Mouse (Mus musculus): ENCODE measurements around the gene Cadm3. TPM values are rescaled to one million over a fixed set of nuclear protein-coding genes. Genes with fewer than 3 reads are reported as not detected.
"Not testable (repeated sequence)": the region's sequence is repeated elsewhere in the genome, so short reads cannot be mapped to it uniquely, and the experiment has no call there.

The Cadm3 gene
- total RNA-seq, 1 experiment: 0.85 TPM

GRCm38 (mm10) chr1:173315725-173316124 lies 51.8 kb downstream of the Cadm3 start:
- no peaks in the 10 kb centered on the region for H3K4me1 ChIP-seq (ENCODE audit: control insufficient read depth in 2 of 2, insufficient read depth in 2 of 2, low read length in 2 of 2, poor library complexity in 1 of 2)
- no peak overlapping the region for H3K9ac ChIP-seq (ENCODE audit: insufficient read depth, low read depth, low read length, poor library complexity, severe bottlenecking)
- TF ChIP-seq ZNF384 (IDR thresholded peaks at IDR 0.05; ENCODE audit: low read depth, low read length) (no peak), ZC3H11A (IDR thresholded peaks at IDR 0.05; ENCODE audit: borderline replicate concordance, low read depth, low read length) (no peak), HCFC1 (IDR thresholded peaks at IDR 0.05; ENCODE audit: borderline replicate concordance, insufficient read depth, low read length) (no peak), MAFK (IDR thresholded peaks at IDR 0.05; ENCODE audit: insufficient read depth, low read depth, low read length) (no peak), CHD2 (IDR thresholded peaks at IDR 0.05; ENCODE audit: low read depth, low read length) (no peak)
- no peak overlapping the region for H3K27ac ChIP-seq (ENCODE audit: insufficient read depth, low read depth, low read length, poor library complexity, severe bottlenecking)
- no peak for DNase-seq (ENCODE audit: low read depth, low spot score)
- H3K9me3 ChIP-seq (ENCODE audit: control insufficient read depth, insufficient read depth, low read depth, low read length): no peaks in the 10 kb centered on the region
- no peak overlapping the region for H3K4me3 ChIP-seq (ENCODE audit: insufficient read depth in 1 of 2, low read depth in 1 of 2, low read length in 2 of 2, poor library complexity in 1 of 2, severe bottlenecking in 1 of 2)
- in situ Hi-C loops (cut with MboI; ENCODE audit: low sequenced_read_pairs in 2 of 2, unreplicated experiment in 2 of 2): no loop called here
- no peaks in the 10 kb centered on the region for H3K36me3 ChIP-seq (ENCODE audit: control insufficient read depth, insufficient read depth, low read length, poor library complexity, severe bottlenecking)

- H3K9me3 ChIP-seq (ENCODE audit: control insufficient read depth, insufficient read depth, low read depth, low read length); H3K4me1 ChIP-seq (ENCODE audit: control insufficient read depth in 2 of 2, insufficient read depth in 2 of 2, low read length in 2 of 2, poor library complexity in 1 of 2); H3K9ac ChIP-seq (ENCODE audit: insufficient read depth, low read depth, low read length, poor library complexity, severe bottlenecking); H3K36me3 ChIP-seq (ENCODE audit: control insufficient read depth, insufficient read depth, low read length, poor library complexity, severe bottlenecking); in situ Hi-C loops (cut with MboI; ENCODE audit: low sequenced_read_pairs in 2 of 2, unreplicated experiment in 2 of 2); H3K4me3 ChIP-seq (ENCODE audit: insufficient read depth in 1 of 2, low read depth in 1 of 2, low read length in 2 of 2, poor library complexity in 1 of 2, severe bottlenecking in 1 of 2); H3K27ac ChIP-seq (ENCODE audit: insufficient read depth, low read depth, low read length, poor library complexity, severe bottlenecking); DNase-seq (ENCODE audit: low read depth, low spot score): not testable (repeated sequence)
Observed at GRCm38 (mm10) chr1:173313535-173314050, 53.9 kb downstream of the Cadm3 start.

- H3K27ac ChIP-seq (ENCODE audit: insufficient read depth, low read depth, low read length, poor library complexity, severe bottlenecking); H3K4me3 ChIP-seq (ENCODE audit: insufficient read depth in 1 of 2, low read depth in 1 of 2, low read length in 2 of 2, poor library complexity in 1 of 2, severe bottlenecking in 1 of 2); H3K36me3 ChIP-seq (ENCODE audit: control insufficient read depth, insufficient read depth, low read length, poor library complexity, severe bottlenecking); H3K4me1 ChIP-seq (ENCODE audit: control insufficient read depth in 2 of 2, insufficient read depth in 2 of 2, low read length in 2 of 2, poor library complexity in 1 of 2); H3K9me3 ChIP-seq (ENCODE audit: control insufficient read depth, insufficient read depth, low read depth, low read length); in situ Hi-C loops (cut with MboI; ENCODE audit: low sequenced_read_pairs in 2 of 2, unreplicated experiment in 2 of 2); DNase-seq (ENCODE audit: low read depth, low spot score); H3K9ac ChIP-seq (ENCODE audit: insufficient read depth, low read depth, low read length, poor library complexity, severe bottlenecking): not testable (repeated sequence)
Observed at GRCm38 (mm10) chr1:173302795-173303194, 64.7 kb downstream of the Cadm3 start.

Other genes starting within 250 kb of the Cadm3 start
- not detected in 2 replicates for gene Olfr1408, start 230.3 kb downstream of the Cadm3 start, total RNA-seq (2012; rRNA removed)
- gene Olfr1406, start 177.1 kb downstream of the Cadm3 start, total RNA-seq (2012; rRNA removed): not detected in 2 replicates
- not detected in 2 replicates for gene Olfr218, start 169.9 kb downstream of the Cadm3 start, total RNA-seq (2012; rRNA removed)
- gene Olfr1404, start 155.3 kb downstream of the Cadm3 start, total RNA-seq (2012; rRNA removed): not detected in 2 replicates
- not detected in 2 replicates for gene Fcer1a, start 140.5 kb downstream of the Cadm3 start, total RNA-seq (2012; rRNA removed)
- not detected in 2 replicates for gene Olfr418, start 101.7 kb downstream of the Cadm3 start, total RNA-seq (2012; rRNA removed)
- gene Mptx2, start 89.9 kb downstream of the Cadm3 start, total RNA-seq (2012; rRNA removed): not detected in 2 replicates
- gene Ackr1, start 33.9 kb downstream of the Cadm3 start, total RNA-seq (2012; rRNA removed): not detected in 2 replicates
- 17.0 and 26.0 TPM in 2 replicates for gene Aim2, start 16.8 kb downstream of the Cadm3 start, total RNA-seq (2012; rRNA removed)
- gene Ifi206, start 123.3 kb upstream of the Cadm3 start, total RNA-seq (2012; rRNA removed): not detected in 2 replicates
- gene Ifi214, start 168.3 kb upstream of the Cadm3 start, total RNA-seq (2012; rRNA removed): not detected in 2 replicates
- 0.13 TPM in 1 of 2 replicates, not detected in the other for gene Ifi213, start 231.6 kb upstream of the Cadm3 start, total RNA-seq (2012; rRNA removed)

All from ES-E14 (cell line).